Mouse (Mus musculus) myocyte (in vitro differentiated cells): ENCODE data around the gene Shisa9. TPM values are rescaled to one million over a fixed set of nuclear protein-coding genes. Genes with fewer than 3 reads are reported as not detected.

ENCODE experiments used
- H3K27me3 ChIP-seq: one replicate; pipeline ENCODE4 v1.6.1; 2011; ENCODE audit not compliant: control insufficient read depth, insufficient read depth, insufficient read length
- H3K36me3 ChIP-seq: one replicate; pipeline ENCODE4 v1.6.1; 2011; ENCODE audit not compliant: control insufficient read depth, insufficient read depth
- H3K4me2 ChIP-seq: one replicate; pipeline ENCODE4 v1.6.1; 2011; ENCODE audit warnings: low read depth, control low read depth
- H3K4me3 ChIP-seq: one replicate; pipeline ENCODE4 v1.5.1; 2011; ENCODE audit warnings: mild to moderate bottlenecking, control low read depth, moderate library complexity
- H3K79me2 ChIP-seq: one replicate; pipeline ENCODE4 v1.6.1; 2011; ENCODE audit not compliant: control insufficient read depth, insufficient read depth
- H3ac ChIP-seq: one replicate; pipeline ENCODE4 v1.6.1; 2011; ENCODE audit not compliant: control insufficient read depth, insufficient read length
- CEBPB ChIP-seq: IDR thresholded peaks from 2 replicates; pipeline ENCODE4 v1.6.1; 2011; ENCODE audit warnings: mild to moderate bottlenecking, moderate library complexity; ENCODE audit not compliant: poor library complexity, insufficient read depth, severe bottlenecking
- E2F4 ChIP-seq: IDR thresholded peaks from one replicate; pipeline ENCODE4 v1.6.1; 2011; ENCODE audit warnings: mild to moderate bottlenecking, control low read depth, moderate library complexity; ENCODE audit not compliant: insufficient read depth
- MAX ChIP-seq: IDR thresholded peaks from one replicate; pipeline ENCODE4 v1.6.1; 2011; ENCODE audit warnings: low read depth, mild to moderate bottlenecking, control low read depth
- MYOD1 ChIP-seq, 3 experiments: IDR thresholded peaks; one replicate each; pipeline ENCODE4 v1.6.1; 2011; ENCODE audit warnings: control low read depth in 2 of 3, low read depth in 2 of 3, mild to moderate bottlenecking in 2 of 3, moderate library complexity in 1 of 3; ENCODE audit not compliant: insufficient read length in 2 of 3, control insufficient read depth in 1 of 3
- MYOG ChIP-seq, 3 experiments: IDR thresholded peaks; one replicate each; pipeline ENCODE4 v1.6.1; 2011; ENCODE audit warnings: control low read depth in 2 of 3, low read depth in 2 of 3, mild to moderate bottlenecking in 2 of 3; ENCODE audit not compliant: insufficient read length in 2 of 3, control insufficient read depth in 1 of 3, insufficient read depth in 1 of 3
- POLR2A ChIP-seq: IDR thresholded peaks from one replicate; pipeline ENCODE4 v1.6.1; 2011; ENCODE audit warnings: low read depth, mild to moderate bottlenecking, control low read depth, moderate library complexity; ENCODE audit not compliant: insufficient read length
- POLR2AphosphoS2 ChIP-seq: IDR thresholded peaks from one replicate; pipeline ENCODE4 v1.6.1; 2011; ENCODE audit warnings: low read depth, control low read depth; ENCODE audit not compliant: insufficient read length
- REST ChIP-seq: IDR thresholded peaks from one replicate; pipeline ENCODE4 v1.6.1; 2011; ENCODE audit warnings: mild to moderate bottlenecking, control low read depth, moderate library complexity; ENCODE audit not compliant: insufficient read depth, insufficient read length
- SRF ChIP-seq: IDR thresholded peaks from one replicate; pipeline ENCODE4 v1.6.1; 2011; ENCODE audit warnings: low read depth; ENCODE audit not compliant: control insufficient read depth, insufficient read length
- TCF12 ChIP-seq: IDR thresholded peaks from one replicate; pipeline ENCODE4 v1.6.1; 2011; ENCODE audit warnings: mild to moderate bottlenecking, control low read depth; ENCODE audit not compliant: poor library complexity, insufficient read depth, severe bottlenecking
- TCF3 ChIP-seq: IDR thresholded peaks from one replicate; pipeline ENCODE4 v1.6.1; 2011; ENCODE audit warnings: low read depth, control low read depth; ENCODE audit not compliant: insufficient read length
- USF1 ChIP-seq: IDR thresholded peaks from one replicate; pipeline ENCODE4 v1.6.1; 2011; ENCODE audit warnings: low read depth, mild to moderate bottlenecking, control low read depth, moderate library complexity
- polyA plus RNA-seq: library from polyadenylated mRNA; unstranded; fragments of >200 nt; fragmentation: generic; extraction: Trizol; gene quantifications from one replicate; pipeline ENCODE4 v1.2.1, GENCODE M21; 2012; ENCODE audit warnings: missing spikeins

The Shisa9 gene
- polyA plus RNA-seq, 1 experiment = not detected

GRCm38 (mm10) chr16:12206421-12206950 is 222.6 kb downstream of the Shisa9 start:
- H3K79me2 ChIP-seq = no peaks in the 10 kb centered on the region
- H3K4me2 ChIP-seq = no peak overlapping the region
- no peak overlapping the region for H3ac ChIP-seq
- no peaks in the 10 kb centered on the region for H3K27me3 ChIP-seq
- no peaks in the 10 kb centered on the region for H3K36me3 ChIP-seq
- no peak overlapping the region for H3K4me3 ChIP-seq
- no peak for TF ChIP-seq TCF12
- TF ChIP-seq TCF3 = no peak
- no peak for TF ChIP-seq POLR2AphosphoS2
- TF ChIP-seq MYOD1 (IDR thresholded peaks at IDR 0.05; ENCODE audit: control insufficient read depth in 1 of 3, insufficient read length in 2 of 3, low read depth in 2 of 3) = no peak
- TF ChIP-seq MAX = no peak
- TF ChIP-seq MYOG (IDR thresholded peaks at IDR 0.05; ENCODE audit: control insufficient read depth in 1 of 3, insufficient read depth in 1 of 3, insufficient read length in 2 of 3, low read depth in 2 of 3) = no peak

GRCm38 (mm10) chr16:12206951-12207350 is 223.0 kb downstream of the Shisa9 start:
- no peak overlapping the region for H3K4me3 ChIP-seq
- no peaks in the 10 kb centered on the region for H3K79me2 ChIP-seq
- H3K36me3 ChIP-seq = no peaks in the 10 kb centered on the region
- H3K27me3 ChIP-seq = no peaks in the 10 kb centered on the region
- no peak overlapping the region for H3ac ChIP-seq
- no peak overlapping the region for H3K4me2 ChIP-seq
- no peak for TF ChIP-seq TCF12
- TF ChIP-seq POLR2A = no peak
- TF ChIP-seq MAX = no peak
- no peak for TF ChIP-seq MYOD1 (IDR thresholded peaks at IDR 0.05; ENCODE audit: control insufficient read depth in 1 of 3, insufficient read length in 2 of 3, low read depth in 2 of 3)
- TF ChIP-seq REST = no peak
- TF ChIP-seq POLR2AphosphoS2 = no peak
- TF ChIP-seq TCF3 = no peak

GRCm38 (mm10) chr16:12209355-12209754 is 225.4 kb downstream of the Shisa9 start:
- no peaks in the 10 kb centered on the region for H3K79me2 ChIP-seq
- no peak overlapping the region for H3ac ChIP-seq
- H3K27me3 ChIP-seq = no peaks in the 10 kb centered on the region
- TF ChIP-seq E2F4 = no peak
- H3K4me3 ChIP-seq = no peak overlapping the region
- no peaks in the 10 kb centered on the region for H3K36me3 ChIP-seq
- no peak overlapping the region for H3K4me2 ChIP-seq

DNA sequence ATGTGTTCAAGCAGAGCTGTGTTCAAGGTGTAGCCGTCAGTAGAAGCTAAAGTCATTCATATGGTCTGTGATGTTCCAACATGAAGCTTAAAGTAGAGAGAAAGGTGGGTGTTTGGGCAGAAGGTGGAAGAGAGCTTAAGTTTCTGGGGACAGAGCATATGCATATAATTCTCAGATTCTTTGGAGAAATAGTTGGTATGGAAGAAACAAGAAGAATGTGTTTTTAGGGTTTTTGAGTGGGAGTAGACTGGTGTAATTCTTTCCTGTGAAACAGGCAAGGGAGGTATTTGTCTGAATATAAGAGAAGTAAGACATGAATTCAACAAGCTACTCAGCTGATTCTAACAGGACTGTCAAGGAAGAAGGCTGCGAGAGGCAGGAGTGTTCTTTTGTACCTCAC is 225.9 kb downstream of the Shisa9 start:
- Histone ChIP-seq H3K4me2 (no peak overlapping the region), H3ac (no peak overlapping the region), H3K79me2 (no peaks in the 10 kb centered on the region), H3K4me3 (no peak overlapping the region), H3K36me3 (no peaks in the 10 kb centered on the region), H3K27me3 (no peaks in the 10 kb centered on the region)
- no peak for TF ChIP-seq MAX
- no peak for TF ChIP-seq POLR2A
- TF ChIP-seq TCF3 = no peak
- TF ChIP-seq MYOD1 (IDR thresholded peaks at IDR 0.05; ENCODE audit: control insufficient read depth in 1 of 3, insufficient read length in 2 of 3, low read depth in 2 of 3) = no peak
- TF ChIP-seq E2F4 = no peak

GRCm38 (mm10) chr16:12214018-12214417 is 230.1 kb downstream of the Shisa9 start:
- Histone ChIP-seq H3K36me3 (no peaks in the 10 kb centered on the region), H3K79me2 (no peaks in the 10 kb centered on the region), H3K27me3 (no peaks in the 10 kb centered on the region), H3ac (no peak overlapping the region), H3K4me3 (no peak overlapping the region), H3K4me2 (no peak overlapping the region)
- no peak for TF ChIP-seq MYOG (IDR thresholded peaks at IDR 0.05; ENCODE audit: control insufficient read depth in 1 of 3, insufficient read depth in 1 of 3, insufficient read length in 2 of 3, low read depth in 2 of 3)
- no peak for TF ChIP-seq POLR2A
- TF ChIP-seq MAX = no peak
- TF ChIP-seq REST = no peak
- TF ChIP-seq TCF3 = no peak

GRCm38 (mm10) chr16:12217289-12218150 is 233.6 kb downstream of the Shisa9 start:
- TF ChIP-seq TCF3 (no peak), USF1 (no peak), CEBPB (no peak), TCF12 (no peak), E2F4 (no peak), POLR2A (no peak), MYOG (IDR thresholded peaks at IDR 0.05; ENCODE audit: control insufficient read depth in 1 of 3, insufficient read depth in 1 of 3, insufficient read length in 2 of 3, low read depth in 2 of 3) (no peak), MAX (no peak), MYOD1 (IDR thresholded peaks at IDR 0.05; ENCODE audit: control insufficient read depth in 1 of 3, insufficient read length in 2 of 3, low read depth in 2 of 3) (no peak), REST (no peak), SRF (no peak)
- H3ac ChIP-seq = no peak overlapping the region
- no peaks in the 10 kb centered on the region for H3K36me3 ChIP-seq
- H3K4me2 ChIP-seq = no peak overlapping the region
- no peaks in the 10 kb centered on the region for H3K27me3 ChIP-seq
- no peak overlapping the region for H3K4me3 ChIP-seq
- H3K79me2 ChIP-seq = no peaks in the 10 kb centered on the region
